Mouse (Mus musculus) forebrain, embryonic 10.5 days (tissue): ENCODE measurements around the gene Lmo7. TPM values are rescaled to one million over a fixed set of nuclear protein-coding genes. Genes with fewer than 3 reads are reported as not detected.

Experiments
- DNase-seq: peaks from one replicate; pipeline ENCODE4 v3.0.0-alpha.2; 2017; ENCODE audit warnings: low spot score; ENCODE audit errors: extremely low spot score
- H3K27ac ChIP-seq: fragments of 300-500 bp; sonication (generic); 2 replicates; pipeline ENCODE4 v1.5.1; 2016; ENCODE audit warnings: mild to moderate bottlenecking
- H3K27me3 ChIP-seq: fragments of 300-500 bp; sonication (generic); 2 replicates; pipeline ENCODE4 v1.6.1; 2016; ENCODE audit warnings: mild to moderate bottlenecking; ENCODE audit not compliant: poor library complexity, severe bottlenecking
- H3K36me3 ChIP-seq: fragments of 300-500 bp; sonication (generic); replicated peaks from 2 replicates; pipeline ENCODE4 v1.6.1; 2016; ENCODE audit warnings: mild to moderate bottlenecking, moderate library complexity
- H3K4me1 ChIP-seq: fragments of 300-500 bp; sonication (generic); 2 replicates; pipeline ENCODE4 v1.6.1; 2016
- H3K4me3 ChIP-seq: fragments of 300-500 bp; sonication (generic); 2 replicates; pipeline ENCODE4 v1.5.1; 2016; ENCODE audit warnings: mild to moderate bottlenecking, moderate library complexity
- H3K9me3 ChIP-seq: fragments of 300-500 bp; sonication (generic); 2 replicates; pipeline ENCODE4 v1.6.1; 2016; ENCODE audit warnings: mild to moderate bottlenecking, moderate library complexity
- WGBS: fragments of 180-500 bp; shearing (Covaris S2); methylation state at CpG from one replicate; pipeline ENCODE4 v1.1.7; 2016; 5-methylcytosine and 5-hydroxymethylcytosine counted together
- polyA plus RNA-seq: library from polyadenylated mRNA; unstranded; fragments of >200 nt; fragmentation: Nextera tagmentation; extraction: Ambion mirVana; gene quantifications from 2 replicates; pipeline ENCODE4 v1.2.1, GENCODE M21; 2016

Gene Lmo7
- polyA plus RNA-seq, 1 experiment from 2014 or later: 1.7 TPM

GRCm38 (mm10) chr14:101750910-101751309 is 21.2 kb downstream of the Lmo7 start:
- H3K27ac ChIP-seq: no peak overlapping the region
- no peaks in the 10 kb centered on the region for H3K36me3 ChIP-seq
- no peak for DNase-seq
- no peaks in the 10 kb centered on the region for H3K9me3 ChIP-seq
- 94% methylated on average over 4 of the region's 4 CpGs for WGBS
- no peaks in the 10 kb centered on the region for H3K27me3 ChIP-seq
- H3K4me3 ChIP-seq: no peak overlapping the region
- H3K4me1 ChIP-seq: no peaks in the 10 kb centered on the region

GRCm38 (mm10) chr14:101755425-101755824 is 25.7 kb downstream of the Lmo7 start:
- Histone ChIP-seq H3K27me3 (no peaks in the 10 kb centered on the region), H3K36me3 (no peaks in the 10 kb centered on the region), H3K9me3 (no peaks in the 10 kb centered on the region), H3K4me3 (no peak overlapping the region), H3K27ac (no peak overlapping the region), H3K4me1 (no peaks in the 10 kb centered on the region)
- WGBS: 35% methylated on average over 4 of the region's 4 CpGs
- DNase-seq: no peak

GRCm38 (mm10) chr14:101762267-101762666 is 32.5 kb downstream of the Lmo7 start:
- peaks cover 8% of the 10 kb centered on the region for H3K4me1 ChIP-seq
- H3K36me3 ChIP-seq: no peaks in the 10 kb centered on the region
- no peak overlapping the region for H3K4me3 ChIP-seq
- H3K27me3 ChIP-seq: no peaks in the 10 kb centered on the region
- no peaks in the 10 kb centered on the region for H3K9me3 ChIP-seq
- H3K27ac ChIP-seq: no peak overlapping the region
- DNase-seq: no peak
- WGBS: 69% methylated on average over 1 of the region's 1 CpGs

- Histone ChIP-seq H3K4me3 (no peak overlapping the region), H3K9me3 (no peaks in the 10 kb centered on the region), H3K27ac (no peak overlapping the region), H3K36me3 (no peaks in the 10 kb centered on the region), H3K4me1 (peaks cover 8% of the 10 kb centered on the region), H3K27me3 (no peaks in the 10 kb centered on the region)
- WGBS: 22% methylated on average over 3 of the region's 3 CpGs
- DNase-seq: no peak
These were observed 34.1 kb downstream of the Lmo7 start for GRCm38 (mm10) chr14:101763762-101764295.

- no peak for DNase-seq
- WGBS: 89% methylated on average over 5 of the region's 5 CpGs
- Histone ChIP-seq H3K9me3 (no peaks in the 10 kb centered on the region), H3K27me3 (no peaks in the 10 kb centered on the region), H3K36me3 (no peaks in the 10 kb centered on the region), H3K4me3 (no peak overlapping the region), H3K27ac (no peak overlapping the region), H3K4me1 (peaks cover under 1% of the 10 kb centered on the region)
These were observed 41.6 kb downstream of the Lmo7 start for GRCm38 (mm10) chr14:101771336-101771735.

- no peak for DNase-seq
- 94% methylated on average over 6 of the region's 6 CpGs for WGBS
These were observed 42.0 kb downstream of the Lmo7 start for GRCm38 (mm10) chr14:101771756-101772155.

GRCm38 (mm10) chr14:101774631-101775030 is 44.9 kb downstream of the Lmo7 start:
- Histone ChIP-seq H3K27me3 (no peaks in the 10 kb centered on the region), H3K36me3 (no peaks in the 10 kb centered on the region), H3K27ac (no peak overlapping the region), H3K4me3 (no peak overlapping the region), H3K9me3 (no peaks in the 10 kb centered on the region), H3K4me1 (peaks cover 11% of the 10 kb centered on the region)
- no peak for DNase-seq
- WGBS: 64% methylated on average over 4 of the region's 4 CpGs

More at GRCm38 (mm10) chr14:101771756-101772155, 42.0 kb downstream of the Lmo7 start:
- Histone ChIP-seq H3K27me3 (no peaks in the 10 kb centered on the region), H3K36me3 (no peaks in the 10 kb centered on the region), H3K27ac (no peak overlapping the region), H3K4me1 (peaks cover 5% of the 10 kb centered on the region), H3K9me3 (no peaks in the 10 kb centered on the region), H3K4me3 (no peak overlapping the region)

GRCm38 (mm10) chr14:101776296-101777128 is 46.8 kb downstream of the Lmo7 start:
- DNase-seq: no peak
- 16% methylated on average over 4 of the region's 4 CpGs for WGBS
- no peaks in the 10 kb centered on the region for H3K27me3 ChIP-seq
- H3K4me3 ChIP-seq: no peak overlapping the region
- H3K27ac ChIP-seq: no peak overlapping the region
- peaks cover 11% of the 10 kb centered on the region for H3K4me1 ChIP-seq
- H3K36me3 ChIP-seq: no peaks in the 10 kb centered on the region
- no peaks in the 10 kb centered on the region for H3K9me3 ChIP-seq

GRCm38 (mm10) chr14:101777129-101777493 is 47.4 kb downstream of the Lmo7 start:
- H3K9me3 ChIP-seq: no peaks in the 10 kb centered on the region
- DNase-seq: no peak
- H3K27ac ChIP-seq: no peak overlapping the region
- no peaks in the 10 kb centered on the region for H3K27me3 ChIP-seq
- no peaks in the 10 kb centered on the region for H3K36me3 ChIP-seq
- no peak overlapping the region for H3K4me3 ChIP-seq
- H3K4me1 ChIP-seq: peaks cover 11% of the 10 kb centered on the region
- WGBS: 34% methylated on average over 3 of the region's 3 CpGs

- H3K4me3 ChIP-seq: no peak overlapping the region
- no peaks in the 10 kb centered on the region for H3K27me3 ChIP-seq
- WGBS: 90% methylated on average over 3 of the region's 3 CpGs
- H3K27ac ChIP-seq: no peak overlapping the region
- no peaks in the 10 kb centered on the region for H3K9me3 ChIP-seq
- H3K4me1 ChIP-seq: peaks cover 11% of the 10 kb centered on the region
- DNase-seq: no peak
- no peaks in the 10 kb centered on the region for H3K36me3 ChIP-seq
These were observed 48.7 kb downstream of the Lmo7 start for GRCm38 (mm10) chr14:101778426-101778825.

- Histone ChIP-seq H3K4me1 (peaks cover 11% of the 10 kb centered on the region), H3K27me3 (no peaks in the 10 kb centered on the region), H3K9me3 (no peaks in the 10 kb centered on the region), H3K27ac (no peak overlapping the region), H3K4me3 (no peak overlapping the region), H3K36me3 (no peaks in the 10 kb centered on the region)
- 95% methylated on average over 10 of the region's 10 CpGs for WGBS
- DNase-seq: no peak
These were observed 50.3 kb downstream of the Lmo7 start for GRCm38 (mm10) chr14:101780016-101780415.

GRCm38 (mm10) chr14:101781219-101781618 is 51.5 kb downstream of the Lmo7 start:
- Histone ChIP-seq H3K27ac (no peak overlapping the region), H3K36me3 (no peaks in the 10 kb centered on the region), H3K9me3 (no peaks in the 10 kb centered on the region), H3K4me3 (no peak overlapping the region), H3K4me1 (peaks cover 11% of the 10 kb centered on the region), H3K27me3 (no peaks in the 10 kb centered on the region)
- WGBS: 76% methylated on average over 11 of the region's 11 CpGs
- DNase-seq: no peak

GRCm38 (mm10) chr14:101781943-101782510 is 52.3 kb downstream of the Lmo7 start:
- no peak overlapping the region for H3K4me3 ChIP-seq
- no peaks in the 10 kb centered on the region for H3K9me3 ChIP-seq
- H3K4me1 ChIP-seq: peaks cover 3% of the 10 kb centered on the region
- no peaks in the 10 kb centered on the region for H3K27me3 ChIP-seq
- H3K27ac ChIP-seq: no peak overlapping the region
- no peak for DNase-seq
- WGBS: 42% methylated on average over 3 of the region's 3 CpGs
- H3K36me3 ChIP-seq: no peaks in the 10 kb centered on the region
